Mouse (Mus musculus): ENCODE measurements around the gene Cep57l1. TPM values are rescaled to one million over a fixed set of nuclear protein-coding genes. Genes with fewer than 3 reads are reported as not detected.
A peak's percentile ranks its signal among the peaks of the same experiment; 100 is the strongest.

Gene Cep57l1
- total RNA-seq, 1 experiment from 2014 or later: 52.7 TPM

- ATAC-seq (replicated peaks in 1 of 2; ENCODE audit: insufficient read depth in 1 of 2, low FRiP score in 2 of 2, low TSS enrichment in 1 of 2, low read depth in 1 of 2, poor library complexity in 2 of 2, severe bottlenecking in 2 of 2): 0 out of 4 replicates have a peak, but pooled peaks have one; percentile 27 to 43
These were observed 98.2 kb downstream of the Cep57l1 start for GRCm38 (mm10) chr10:41711467-41711866.

GRCm38 (mm10) chr10:41710773-41711172, 98.9 kb downstream of the Cep57l1 start:
- no peak for ATAC-seq (replicated peaks in 1 of 2; ENCODE audit: insufficient read depth in 1 of 2, low FRiP score in 2 of 2, low TSS enrichment in 1 of 2, low read depth in 1 of 2, poor library complexity in 2 of 2, severe bottlenecking in 2 of 2)

DNA sequence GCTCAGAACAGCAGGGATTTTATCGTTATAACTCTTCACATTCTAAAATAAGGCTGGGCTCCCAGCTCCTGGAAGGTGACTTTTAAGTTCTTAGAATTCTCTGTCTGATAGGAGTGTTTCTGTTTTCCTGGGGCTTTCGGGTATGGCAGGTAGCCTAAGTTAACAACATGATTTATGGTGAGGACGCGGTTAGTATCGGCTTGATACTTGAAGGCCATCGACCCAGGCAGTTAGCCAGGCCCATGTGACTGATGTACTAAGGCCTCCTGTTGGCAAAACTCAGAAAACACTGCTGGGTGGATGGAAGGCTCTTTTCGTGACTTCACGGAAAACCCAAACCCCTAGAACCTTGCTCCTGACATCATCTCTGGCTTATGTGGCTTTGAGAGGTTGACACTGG, 100.3 kb downstream of the Cep57l1 start:
- ATAC-seq (replicated peaks in 1 of 2; ENCODE audit: insufficient read depth in 1 of 2, low FRiP score in 2 of 2, low TSS enrichment in 1 of 2, low read depth in 1 of 2, poor library complexity in 2 of 2, severe bottlenecking in 2 of 2): peak in 1 of 2 experiments; percentile 42; a peak in 1 of 4 replicates

- ATAC-seq (replicated peaks in 1 of 2; ENCODE audit: insufficient read depth in 1 of 2, low FRiP score in 2 of 2, low TSS enrichment in 1 of 2, low read depth in 1 of 2, poor library complexity in 2 of 2, severe bottlenecking in 2 of 2): no peak
These were observed 110.0 kb downstream of the Cep57l1 start for GRCm38 (mm10) chr10:41699669-41700068.

GRCm38 (mm10) chr10:41697040-41697439, 112.6 kb downstream of the Cep57l1 start:
- ATAC-seq (replicated peaks in 1 of 2; ENCODE audit: insufficient read depth in 1 of 2, low FRiP score in 2 of 2, low TSS enrichment in 1 of 2, low read depth in 1 of 2, poor library complexity in 2 of 2, severe bottlenecking in 2 of 2): no peak

DNA sequence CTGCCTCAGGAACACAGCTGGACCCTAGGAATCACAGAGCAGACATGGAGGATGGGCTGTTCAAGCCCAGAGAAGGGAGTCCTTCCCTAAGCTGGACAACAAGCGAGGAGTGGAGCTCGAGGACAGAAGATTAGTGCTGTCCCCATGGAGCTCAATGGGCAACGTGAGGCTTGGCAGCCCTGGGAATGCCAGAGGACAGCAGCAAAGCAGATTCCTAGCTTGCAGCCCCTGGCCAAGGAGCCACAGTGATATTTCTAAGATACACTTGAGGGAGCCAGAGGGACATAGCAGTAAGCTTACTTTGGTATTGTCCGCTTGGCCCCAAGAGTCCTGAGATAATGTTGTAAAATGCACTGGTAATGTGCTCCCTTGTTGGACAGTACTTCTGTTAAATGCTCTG, 118.7 kb downstream of the Cep57l1 start:
- no peak for ATAC-seq (replicated peaks in 1 of 2; ENCODE audit: insufficient read depth in 1 of 2, low FRiP score in 2 of 2, low TSS enrichment in 1 of 2, low read depth in 1 of 2, poor library complexity in 2 of 2, severe bottlenecking in 2 of 2)

- peak; percentile 73 to 83; a peak in 3 of 4 replicates for ATAC-seq (replicated peaks in 1 of 2; ENCODE audit: insufficient read depth in 1 of 2, low FRiP score in 2 of 2, low TSS enrichment in 1 of 2, low read depth in 1 of 2, poor library complexity in 2 of 2, severe bottlenecking in 2 of 2)
These were observed 119.5 kb downstream of the Cep57l1 start for GRCm38 (mm10) chr10:41689941-41690887.

- peak; percentile 47 to 64; a peak in 3 of 4 replicates for ATAC-seq (replicated peaks in 1 of 2; ENCODE audit: insufficient read depth in 1 of 2, low FRiP score in 2 of 2, low TSS enrichment in 1 of 2, low read depth in 1 of 2, poor library complexity in 2 of 2, severe bottlenecking in 2 of 2)
These were observed 125.1 kb downstream of the Cep57l1 start for GRCm38 (mm10) chr10:41684548-41684996.

- ATAC-seq (replicated peaks in 1 of 2; ENCODE audit: insufficient read depth in 1 of 2, low FRiP score in 2 of 2, low TSS enrichment in 1 of 2, low read depth in 1 of 2, poor library complexity in 2 of 2, severe bottlenecking in 2 of 2): peak; percentile 79
These were observed 126.9 kb downstream of the Cep57l1 start for GRCm38 (mm10) chr10:41682546-41683393.

- ATAC-seq (replicated peaks in 1 of 2; ENCODE audit: insufficient read depth in 1 of 2, low FRiP score in 2 of 2, low TSS enrichment in 1 of 2, low read depth in 1 of 2, poor library complexity in 2 of 2, severe bottlenecking in 2 of 2): peak; percentile 72 to 77
These were observed 130.8 kb downstream of the Cep57l1 start for GRCm38 (mm10) chr10:41678746-41679360.

DNA sequence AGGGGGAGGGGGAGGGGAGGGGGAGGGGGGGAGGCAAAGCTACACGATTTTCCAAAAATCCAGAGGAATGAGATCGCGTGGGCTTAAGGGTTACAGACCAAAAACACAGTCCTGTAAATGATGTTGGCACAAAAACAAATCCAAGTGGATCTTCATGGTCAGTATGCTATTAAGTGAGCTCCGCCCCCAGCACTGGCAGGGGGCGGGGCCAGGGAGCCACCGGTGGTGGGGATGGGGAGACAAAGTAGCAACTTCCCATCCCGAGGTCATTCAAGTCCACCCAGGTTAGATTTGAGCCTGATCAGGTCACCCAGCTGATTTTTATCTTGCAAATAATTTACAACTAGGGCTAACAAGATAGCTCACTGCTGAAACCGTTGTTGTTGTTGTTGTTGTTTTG, 132.3 kb downstream of the Cep57l1 start:
- no peak for ATAC-seq (replicated peaks in 1 of 2; ENCODE audit: insufficient read depth in 1 of 2, low FRiP score in 2 of 2, low TSS enrichment in 1 of 2, low read depth in 1 of 2, poor library complexity in 2 of 2, severe bottlenecking in 2 of 2)

- ATAC-seq (replicated peaks in 1 of 2; ENCODE audit: insufficient read depth in 1 of 2, low FRiP score in 2 of 2, low TSS enrichment in 1 of 2, low read depth in 1 of 2, poor library complexity in 2 of 2, severe bottlenecking in 2 of 2): no peak
These were observed 133.0 kb downstream of the Cep57l1 start for GRCm38 (mm10) chr10:41676661-41677061.

- no peak for ATAC-seq (replicated peaks in 1 of 2; ENCODE audit: insufficient read depth in 1 of 2, low FRiP score in 2 of 2, low TSS enrichment in 1 of 2, low read depth in 1 of 2, poor library complexity in 2 of 2, severe bottlenecking in 2 of 2)
These were observed 133.7 kb downstream of the Cep57l1 start for GRCm38 (mm10) chr10:41675842-41676571.

- ATAC-seq (replicated peaks in 1 of 2; ENCODE audit: insufficient read depth in 1 of 2, low FRiP score in 2 of 2, low TSS enrichment in 1 of 2, low read depth in 1 of 2, poor library complexity in 2 of 2, severe bottlenecking in 2 of 2): no peak
These were observed 134.4 kb downstream of the Cep57l1 start for GRCm38 (mm10) chr10:41675243-41675642.

GRCm38 (mm10) chr10:41674362-41674761, 135.3 kb downstream of the Cep57l1 start:
- no peak for ATAC-seq (replicated peaks in 1 of 2; ENCODE audit: insufficient read depth in 1 of 2, low FRiP score in 2 of 2, low TSS enrichment in 1 of 2, low read depth in 1 of 2, poor library complexity in 2 of 2, severe bottlenecking in 2 of 2)

- ATAC-seq (replicated peaks in 1 of 2; ENCODE audit: insufficient read depth in 1 of 2, low FRiP score in 2 of 2, low TSS enrichment in 1 of 2, low read depth in 1 of 2, poor library complexity in 2 of 2, severe bottlenecking in 2 of 2): no peak
These were observed 139.5 kb downstream of the Cep57l1 start for GRCm38 (mm10) chr10:41670196-41670595.

All from hematopoietic stem cell, adult 5-6 weeks (primary cell).